Mouse (Mus musculus) kidney, adult 18-20 months (tissue): ENCODE results near the gene Pold4.

Experiments used
- DNase-seq: peaks from one replicate; pipeline ENCODE4 v3.0.0; 2021

Gene Pold4

GRCm38 (mm10) chr19:4204889-4205288 lies 26.8 kb upstream of the Pold4 start:
- no peak for DNase-seq

- DNase-seq: peak; percentile 84
These were observed 24.7 kb upstream of the Pold4 start for GRCm38 (mm10) chr19:4206971-4207370.

- no peak for DNase-seq
These were observed 23.1 kb upstream of the Pold4 start for GRCm38 (mm10) chr19:4208563-4208962.

- DNase-seq: no peak
These were observed 19.7 kb upstream of the Pold4 start for GRCm38 (mm10) chr19:4211891-4212588.

GRCm38 (mm10) chr19:4213524-4213974 lies 18.1 kb upstream of the Pold4 start:
- DNase-seq: peak; percentile 69

- peak; percentile 63 for DNase-seq
These were observed 17.5 kb upstream of the Pold4 start, which contains the start of the genes Clcf1 and AC109138.7 for GRCm38 (mm10) chr19:4214071-4214770. Clcf1 (plus strand) TSS chr19:4214238. AC109138.7 (plus strand) TSS chr19:4214357.

- DNase-seq: peak; percentile 59
These were observed 16.8 kb upstream of the Pold4 start for GRCm38 (mm10) chr19:4214771-4215450.

GRCm38 (mm10) chr19:4215451-4215840 lies 16.3 kb upstream of the Pold4 start:
- DNase-seq: no peak

- DNase-seq: peak; percentile 63
These were observed 15.5 kb upstream of the Pold4 start for GRCm38 (mm10) chr19:4216041-4216685.

GRCm38 (mm10) chr19:4217140-4217539 lies 14.6 kb upstream of the Pold4 start:
- no peak for DNase-seq

- DNase-seq: no peak
These were observed 13.8 kb upstream of the Pold4 start for GRCm38 (mm10) chr19:4217855-4218254.

- no peak for DNase-seq
These were observed 13.4 kb upstream of the Pold4 start for GRCm38 (mm10) chr19:4218293-4218692.

GRCm38 (mm10) chr19:4218784-4219183 lies 12.9 kb upstream of the Pold4 start:
- DNase-seq: no peak

- DNase-seq: no peak
These were observed 11.8 kb upstream of the Pold4 start for GRCm38 (mm10) chr19:4219943-4220342.

GRCm38 (mm10) chr19:4220416-4220815 lies 11.3 kb upstream of the Pold4 start:
- peak; percentile 24 for DNase-seq

GRCm38 (mm10) chr19:4220957-4221743 lies 10.5 kb upstream of the Pold4 start:
- DNase-seq: peak; percentile 31

GRCm38 (mm10) chr19:4222165-4222564 lies 9.5 kb upstream of the Pold4 start:
- DNase-seq: peak; percentile 64

- no peak for DNase-seq
These were observed 4.9 kb upstream of the Pold4 start for GRCm38 (mm10) chr19:4226779-4227178.

GRCm38 (mm10) chr19:4227446-4227845 lies 4.3 kb upstream of the Pold4 start:
- DNase-seq: no peak

GRCm38 (mm10) chr19:4227894-4228678 lies 3.6 kb upstream of the Pold4 start:
- peak; percentile 80 for DNase-seq

GRCm38 (mm10) chr19:4228891-4229290 lies 2.8 kb upstream of the Pold4 start:
- DNase-seq: no peak
